Mouse (Mus musculus): ENCODE measurements around the gene Dclk1.

- TF ChIP-seq CTCF (conservative IDR thresholded peaks at IDR 0.05; ENCODE audit: insufficient read depth, insufficient read length, low read depth, low read length), result no peak
- TF ChIP-seq POLR2A (IDR thresholded peaks at IDR 0.05; ENCODE audit: low read depth, low read length), result no peak
These were observed 224.2 kb downstream of the Dclk1 start for GRCm38 (mm10) chr3:55466348-55466747.

Measured in kidney, adult 2 months (tissue).